Mouse (Mus musculus) left cerebral cortex, adult 2 months (tissue): ENCODE measurements around the gene AC161166.1. TPM values are rescaled to one million over a fixed set of nuclear protein-coding genes. Genes with fewer than 3 reads are reported as not detected.

ENCODE experiments used
- DNase-seq, 2 experiments: peaks; one replicate each; pipeline ENCODE4 v3.0.0; 2021 to 2022; ENCODE audit warnings: low spot score in 2 of 2, mixed read lengths in 1 of 2; ENCODE audit errors: extremely low spot score in 1 of 2
- H3K27ac ChIP-seq: fragments of 200-600 bp; 2 replicates; pipeline ENCODE4 v1.8.1; 2022
- H3K4me3 ChIP-seq: fragments of 200-600 bp; 2 replicates; pipeline ENCODE4 v1.8.1; 2022
- CTCF ChIP-seq: fragments of 200-600 bp; IDR thresholded peaks from 2 replicates; pipeline ENCODE4 v1.8.1; 2022; ENCODE audit warnings: antibody characterized with exemption, mild to moderate bottlenecking, moderate library complexity
- intact Hi-C: fragments of 180-260 bp; cut with DNase I; formaldehyde crosslinking; loops from one replicate; pipeline ENCODE4 v1.15.1; 2025
- total RNA-seq, 2 experiments: library from RNA; stranded (reverse); gene quantifications; 2 replicates each; pipeline ENCODE4 v1.2.3; 2021

Gene AC161166.1
- total RNA-seq, 2 experiments from 2014 or later, result not detected

DNA sequence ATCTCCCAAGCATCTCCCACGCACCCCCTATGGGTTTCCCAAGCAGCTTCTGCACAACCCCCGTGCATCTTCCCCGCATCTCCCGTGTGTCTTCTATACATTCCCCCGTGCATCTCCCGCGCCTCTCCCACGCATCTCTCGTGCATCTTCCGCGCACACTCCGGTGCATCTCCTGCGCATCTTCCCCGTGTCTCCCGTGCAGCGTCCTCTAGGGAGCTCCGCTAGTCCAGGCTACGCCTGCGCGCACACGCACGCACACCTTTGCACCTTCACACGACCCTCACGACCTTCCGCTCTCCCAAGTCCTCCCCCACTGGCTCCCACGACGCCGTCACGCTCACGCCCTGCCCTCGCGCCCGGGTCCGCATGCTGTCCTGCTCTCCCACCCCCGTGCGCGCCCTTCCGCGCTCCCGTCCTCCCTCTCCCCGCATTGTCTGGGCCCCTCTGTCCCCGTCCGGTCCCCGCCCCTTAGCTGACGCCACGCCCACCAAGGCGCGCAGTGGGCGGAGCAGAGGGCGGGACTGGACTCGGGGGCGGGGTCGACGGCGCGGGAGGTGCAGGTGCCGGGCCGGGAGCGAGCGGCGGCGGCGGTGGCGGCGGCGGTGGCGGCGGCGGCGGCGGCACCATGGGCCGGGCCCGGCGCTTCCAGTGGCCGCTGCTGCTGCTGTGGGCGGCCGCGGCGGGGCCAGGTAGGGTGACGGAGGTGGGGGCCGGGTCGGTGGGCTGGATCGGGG, 30.6 kb downstream of the AC161166.1 start, which contains the start of gene Cadm4:
Gene Cadm4, plus strand, starts transcription at position 550 of the 734 bp plus-strand sequence.
- peak; percentile 89 to 93 for DNase-seq
- H3K4me3 ChIP-seq, result peak within 1 kb of the TSS; percentile 59
- TF ChIP-seq CTCF, result no peak
- intact Hi-C loops, result loop anchor here (2.0 kb wide), 3 partner anchors 25 to 49 kb away; partner anchors contain the start of genes Irgq and Zfp428
- peak within 1 kb of the TSS; percentile 97 for H3K27ac ChIP-seq

DNA sequence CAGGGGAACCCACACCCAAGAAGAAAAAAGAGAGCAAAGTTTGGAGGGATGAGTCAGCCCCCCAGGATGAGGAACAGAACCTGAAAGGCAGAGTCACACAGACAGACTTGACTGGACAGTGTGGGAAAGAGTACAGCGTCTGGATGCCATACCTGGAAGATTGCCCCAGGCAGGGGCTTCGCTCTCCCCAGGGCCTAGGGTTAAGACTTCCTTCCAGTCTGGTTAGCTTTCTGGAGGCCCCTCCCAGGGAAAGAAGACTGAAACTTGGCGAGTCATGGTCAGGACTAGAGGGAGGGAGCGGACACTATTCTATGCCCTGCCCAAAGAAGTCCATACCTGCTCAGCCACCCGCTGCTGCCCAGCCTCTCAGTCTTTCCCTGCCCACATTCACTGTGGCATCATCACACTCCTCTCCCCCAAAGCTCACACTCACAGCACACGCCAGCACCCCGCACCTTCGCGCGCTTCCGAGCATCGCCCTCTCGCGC, 31.2 kb downstream of the AC161166.1 start:
- Histone ChIP-seq H3K27ac (peak overlapping the region; percentile 97), H3K4me3 (peak overlapping the region; percentile 59)
- intact Hi-C loops, result loop anchor here (2.0 kb wide), 3 partner anchors 26 to 50 kb away; partner anchors contain the start of genes Irgq and Zfp428
- no peak for TF ChIP-seq CTCF
- no peak for DNase-seq

DNA sequence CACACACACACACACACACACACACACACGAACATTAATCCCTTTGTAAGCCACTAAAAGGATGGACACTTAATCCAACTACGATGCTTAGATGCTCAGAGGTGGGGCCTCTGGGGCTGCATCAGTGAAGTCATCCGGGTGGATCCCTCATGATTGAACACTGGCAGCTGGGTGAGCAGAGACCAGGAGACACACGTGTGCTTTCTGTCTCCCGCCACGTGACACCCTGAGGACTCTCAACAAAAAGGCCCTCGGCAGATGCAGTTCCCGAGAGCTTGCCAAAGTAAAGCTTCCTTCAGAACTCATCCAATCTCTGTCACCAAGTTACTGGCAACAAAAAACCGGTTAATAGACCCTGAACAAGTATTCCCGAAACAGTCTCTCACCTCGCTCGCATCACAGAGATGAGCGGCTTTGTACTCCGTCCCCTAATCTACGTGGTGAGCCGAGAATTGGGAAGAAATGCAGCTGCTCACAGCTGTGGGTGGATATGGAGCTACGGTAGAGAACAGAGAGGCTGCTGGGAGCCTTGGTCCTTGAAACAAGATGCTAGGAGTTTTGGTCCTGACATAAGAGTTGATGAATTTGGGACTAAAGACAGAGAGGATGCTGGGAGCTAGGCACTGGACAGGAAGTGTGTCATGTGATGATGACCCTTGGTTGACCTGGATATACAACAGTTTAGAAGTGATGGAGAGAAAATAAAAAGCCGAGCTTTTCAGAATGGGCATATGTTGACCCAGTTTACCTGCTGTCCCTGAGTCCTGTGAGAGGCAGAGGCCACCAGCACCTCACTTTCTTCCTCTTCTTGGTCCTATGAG, 31.9 kb downstream of the AC161166.1 start:
- H3K4me3 ChIP-seq, result peak overlapping the region; percentile 59
- peak overlapping the region; percentile 97 for H3K27ac ChIP-seq
- DNase-seq, result no peak
- TF ChIP-seq CTCF, result no peak
- intact Hi-C loops, result loop anchor here (2.0 kb wide), 3 partner anchors 26 to 50 kb away; partner anchors contain the start of genes Irgq and Zfp428

DNA sequence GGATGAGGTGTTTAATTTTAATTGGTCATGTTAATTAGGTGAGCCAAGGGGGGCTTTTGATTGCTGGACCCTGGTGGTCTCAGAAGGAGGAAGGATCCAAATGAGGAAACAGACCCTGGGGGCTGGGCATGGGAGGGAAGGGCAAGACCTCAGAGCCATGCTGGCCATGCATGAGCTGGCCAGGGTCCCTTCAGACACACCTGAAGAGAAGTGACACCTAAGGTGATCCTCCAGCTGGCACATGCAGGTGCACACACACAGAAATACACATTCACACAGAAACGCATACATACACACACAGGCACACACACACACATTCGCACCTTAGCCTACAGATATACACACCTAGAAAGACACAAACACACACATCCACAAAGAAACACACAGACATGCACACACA, 32.6 kb downstream of the AC161166.1 start:
- intact Hi-C loops, result loop anchor here (2.0 to 10.0 kb wide), 4 partner anchors 27 to 185 kb away; partner anchors contain the start of genes Irgq and Zfp428
- DNase-seq, result no peak
- H3K27ac ChIP-seq, result no peak overlapping the region; the same call in 1 of the 2 replicates

DNA sequence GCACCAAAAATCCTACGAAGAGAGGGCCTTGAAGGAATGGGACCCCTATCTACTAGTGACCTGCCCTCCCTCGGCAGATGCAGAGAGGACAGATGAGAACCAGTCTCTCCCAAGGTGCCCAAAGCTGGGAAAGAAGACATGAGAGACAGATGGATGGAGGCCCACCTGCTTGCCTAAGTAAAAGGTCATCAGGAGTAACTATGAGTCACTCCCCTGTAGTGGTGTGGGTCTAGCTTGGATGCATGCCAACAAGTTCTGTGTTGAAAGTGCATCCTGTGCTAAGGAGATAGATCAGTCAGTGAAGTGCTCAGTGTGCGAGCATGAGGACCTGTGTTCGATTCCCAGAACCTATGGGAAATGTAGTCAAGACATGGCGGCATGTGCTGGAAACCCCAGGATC, 33.3 kb downstream of the AC161166.1 start:
- no peak for TF ChIP-seq CTCF
- Histone ChIP-seq H3K4me3 (no peak overlapping the region), H3K27ac (no peak overlapping the region)
- intact Hi-C loops, result loop anchor here (10.0 kb wide), 1 partner anchor 186 kb away; no protein-coding TSS in a partner anchor
- no peak for DNase-seq

More for the DNA sequence above, 32.6 kb downstream of the AC161166.1 start:
- no peak overlapping the region for H3K4me3 ChIP-seq
- TF ChIP-seq CTCF, result no peak

DNA sequence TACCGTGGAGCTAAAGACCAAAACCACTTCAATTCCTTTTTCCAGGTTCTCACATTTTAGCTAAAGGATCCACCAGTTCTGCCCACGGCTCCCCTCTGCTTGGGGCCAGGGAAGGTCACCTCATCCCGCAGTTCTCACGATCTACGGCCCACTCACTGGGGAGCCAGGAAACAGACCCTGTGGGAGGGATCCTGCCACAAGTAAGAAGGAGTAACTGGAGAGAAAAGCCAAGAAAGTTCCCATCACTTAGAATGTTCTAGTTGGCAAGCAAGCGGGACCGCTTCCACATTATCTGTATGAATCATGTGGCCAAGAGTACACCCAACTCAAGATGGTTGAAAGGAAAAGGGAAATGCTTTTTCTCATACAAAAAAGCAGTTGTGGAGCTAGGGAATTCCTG, 35.4 kb downstream of the AC161166.1 start:
- no peak for DNase-seq
- Histone ChIP-seq H3K4me3 (no peak overlapping the region), H3K27ac (peak overlapping the region; percentile 53; the same call in 1 of the 2 replicates)
- intact Hi-C loops, result loop anchor here (10.0 kb wide), 1 partner anchor 188 kb away; no protein-coding TSS in a partner anchor
- no peak for TF ChIP-seq CTCF

DNA sequence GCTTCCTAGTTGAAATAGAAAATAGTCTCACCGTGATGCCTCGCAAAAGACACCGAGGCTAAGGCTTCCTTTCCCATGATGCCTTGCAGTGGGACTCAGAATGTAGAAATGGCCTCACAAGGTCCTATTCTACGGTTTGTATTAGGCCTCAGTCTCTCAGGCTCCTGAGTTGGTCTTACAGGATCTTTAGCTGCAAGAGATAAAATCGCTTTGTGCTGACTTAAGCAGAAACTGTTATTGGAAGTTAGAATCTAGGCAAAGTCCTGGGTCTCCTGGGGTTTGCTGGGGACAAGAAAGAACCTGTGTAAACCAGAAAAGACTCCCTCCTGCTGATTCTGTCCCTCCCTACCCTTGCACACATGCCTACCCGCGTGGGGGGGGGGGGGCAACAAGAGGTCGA, 35.9 kb downstream of the AC161166.1 start:
- no peak for DNase-seq
- intact Hi-C loops, result loop anchor here (10.0 kb wide), 1 partner anchor 188 kb away; no protein-coding TSS in a partner anchor

DNA sequence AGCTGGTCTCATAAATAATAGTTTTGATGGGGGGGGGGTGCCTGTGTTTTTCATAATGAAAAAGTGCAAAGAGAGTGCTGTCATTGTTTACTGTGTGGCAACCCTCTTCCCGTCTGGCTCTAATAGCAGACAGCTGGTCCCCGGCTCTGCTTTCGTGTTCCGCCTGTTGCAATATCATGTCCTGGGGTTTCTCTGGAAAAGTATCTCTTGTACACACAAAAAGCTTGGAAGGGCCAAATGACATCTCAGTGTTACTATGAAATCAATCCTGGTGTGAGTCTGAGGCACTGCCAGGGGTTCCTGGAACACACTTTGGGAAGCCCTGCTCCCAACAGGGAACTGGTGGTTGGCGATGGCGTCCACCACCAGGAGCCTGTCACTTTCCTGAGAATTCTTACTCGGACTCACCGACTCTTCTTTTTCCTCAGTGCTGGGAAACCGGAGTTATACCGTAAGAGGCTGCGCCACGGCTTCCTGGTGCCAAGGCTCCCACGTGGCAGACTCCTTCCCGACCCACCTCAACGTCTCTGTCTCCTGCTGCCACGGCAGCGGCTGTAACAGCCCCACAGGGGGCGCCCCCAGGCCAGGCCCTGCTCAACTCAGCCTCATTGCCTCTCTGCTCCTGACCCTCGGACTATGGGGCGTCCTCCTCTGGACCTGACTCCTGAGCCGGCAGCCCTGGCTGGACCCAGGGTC, 37.3 kb downstream of the AC161166.1 start:
- peak; percentile 52 for TF ChIP-seq CTCF
- no peak for DNase-seq
- H3K27ac ChIP-seq, result peak overlapping the region; percentile 53; the same call in 1 of the 2 replicates
- H3K4me3 ChIP-seq, result no peak overlapping the region
- intact Hi-C loops, result loop anchor here (10.0 kb wide), 1 partner anchor 190 kb away; no protein-coding TSS in a partner anchor

More for the DNA sequence above, 35.9 kb downstream of the AC161166.1 start:
- no peak for TF ChIP-seq CTCF
- peak overlapping the region; percentile 53; the same call in 1 of the 2 replicates for H3K27ac ChIP-seq
- H3K4me3 ChIP-seq, result no peak overlapping the region

DNA sequence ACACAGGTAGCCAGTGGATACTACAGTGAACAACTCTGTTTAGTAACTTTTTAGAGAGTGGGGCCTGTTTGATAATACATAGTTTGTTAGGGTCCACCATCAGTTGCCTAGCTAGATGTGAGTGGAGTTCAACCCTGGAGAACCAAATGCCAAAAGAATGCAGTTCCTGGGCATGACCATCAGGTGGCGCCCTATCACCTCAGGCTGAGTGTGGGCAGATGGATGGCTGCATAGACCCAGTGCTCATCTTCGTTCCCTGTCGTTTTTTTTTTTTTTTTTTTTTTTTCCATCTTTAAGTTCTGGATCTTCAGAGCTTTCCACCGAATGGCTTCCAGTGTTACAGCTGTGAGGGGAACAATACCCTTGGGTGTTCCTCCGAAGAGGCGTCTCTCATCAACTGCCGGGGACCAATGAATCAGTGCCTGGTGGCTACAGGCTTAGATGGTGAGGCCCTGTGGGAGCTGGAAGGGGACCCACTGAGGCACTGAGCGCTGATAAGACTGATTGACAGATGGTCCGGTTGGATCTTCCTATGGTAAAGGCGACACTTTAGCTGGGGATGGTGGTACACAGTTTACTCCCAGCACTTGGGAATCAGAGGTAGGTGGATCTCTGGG, 38.2 kb downstream of the AC161166.1 start:
- no peak overlapping the region for H3K27ac ChIP-seq
- H3K4me3 ChIP-seq, result no peak overlapping the region
- peak; percentile 67 to 80 for DNase-seq
- intact Hi-C loops, result loop anchor here (10.0 kb wide), 1 partner anchor 191 kb away; no protein-coding TSS in a partner anchor
- TF ChIP-seq CTCF, result peak; percentile 84

DNA sequence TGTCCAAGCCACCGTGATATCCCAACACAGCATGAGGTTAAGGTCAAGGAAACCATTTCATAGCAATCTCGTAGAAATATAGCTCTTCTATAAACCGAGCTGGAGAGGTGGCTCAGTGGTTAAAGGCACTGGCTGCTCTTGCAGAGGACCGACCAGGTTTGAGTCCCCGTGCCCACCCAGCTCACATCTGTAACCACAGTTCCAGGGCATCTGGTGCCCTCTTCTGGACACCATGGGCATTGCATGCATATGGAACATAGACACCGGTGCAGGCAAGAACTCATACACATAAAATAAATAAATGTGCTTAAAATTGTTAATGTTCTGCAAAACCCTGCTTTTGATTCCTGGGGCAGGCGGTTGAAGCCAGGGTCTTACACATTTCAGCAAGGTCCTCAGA, 39.3 kb downstream of the AC161166.1 start:
- intact Hi-C loops, result loop anchor here (10.0 kb wide), 1 partner anchor 192 kb away; no protein-coding TSS in a partner anchor
- DNase-seq, result no peak

More for the DNA sequence above, 39.3 kb downstream of the AC161166.1 start:
- H3K4me3 ChIP-seq, result no peak overlapping the region
- TF ChIP-seq CTCF, result peak; percentile 68
- H3K27ac ChIP-seq, result no peak overlapping the region
